Mouse (Mus musculus): Measurements from ENCODE around the gene Fam168b. TPM values are rescaled to one million over a fixed set of nuclear protein-coding genes. Genes with fewer than 3 reads are reported as not detected.

The Fam168b gene
- polyA plus RNA-seq, 1 experiment from 2014 or later: 24.9 TPM

DNA sequence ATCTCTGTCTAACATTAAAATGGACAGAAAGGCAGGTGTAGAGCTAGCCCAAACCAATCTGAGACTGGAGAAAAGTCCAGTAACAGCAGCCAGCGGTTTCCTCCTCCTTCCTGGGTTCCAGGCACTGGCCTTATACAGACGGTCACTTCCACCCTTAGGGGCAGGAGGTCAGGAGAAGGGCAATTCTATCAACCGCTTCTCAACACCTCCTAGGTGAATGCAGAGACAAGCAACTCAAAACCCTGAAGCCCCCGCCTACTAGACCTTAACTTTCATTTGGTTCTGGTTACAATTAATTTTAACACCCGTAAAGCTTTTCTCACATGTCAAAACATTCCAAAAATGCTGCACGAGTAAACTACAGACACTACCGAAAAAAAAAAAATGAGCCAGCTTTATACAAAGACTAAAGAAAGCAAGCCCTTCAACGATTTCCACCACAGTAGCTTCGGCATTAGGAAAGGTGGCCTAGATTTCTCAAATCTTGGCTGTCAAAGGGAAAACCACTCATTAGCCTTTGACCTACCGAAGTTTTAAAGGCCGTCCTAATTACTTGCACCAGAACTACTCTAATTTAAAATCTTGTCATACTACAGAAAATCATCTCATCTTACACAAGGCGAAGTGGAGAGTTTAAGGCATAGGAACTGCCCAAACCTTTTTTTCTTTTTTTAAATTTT, 1.0 kb downstream of the Fam168b start:
- Histone ChIP-seq H3K9me3 (ENCODE audit: control insufficient read depth, low read length) (no peaks in the 10 kb centered on the region), H3K4me2 (ENCODE audit: low read depth, low read length) (peak overlapping the region; percentile 62), H3K4me3 (ENCODE audit: low read length) (peak overlapping the region; percentile 76), H3K27ac (ENCODE audit: low read length) (peak overlapping the region; percentile 97), H3K27me3 (replicated peaks; ENCODE audit: control insufficient read depth, insufficient read depth, low read length) (no peaks in the 10 kb centered on the region), H3K36me3 (ENCODE audit: control insufficient read depth, insufficient read depth, low read length) (no peaks in the 10 kb centered on the region), H3K9ac (ENCODE audit: low read depth, low read length) (peak overlapping the region; percentile 92), H3K4me1 (ENCODE audit: control insufficient read depth, insufficient read depth, low read length) (peaks cover 22% of the 10 kb centered on the region)
- WGBS: under 1% methylated on average over 12 of the region's 12 CpGs
- ATAC-seq: no peak; the same call in 1 of the 2 replicates

DNA sequence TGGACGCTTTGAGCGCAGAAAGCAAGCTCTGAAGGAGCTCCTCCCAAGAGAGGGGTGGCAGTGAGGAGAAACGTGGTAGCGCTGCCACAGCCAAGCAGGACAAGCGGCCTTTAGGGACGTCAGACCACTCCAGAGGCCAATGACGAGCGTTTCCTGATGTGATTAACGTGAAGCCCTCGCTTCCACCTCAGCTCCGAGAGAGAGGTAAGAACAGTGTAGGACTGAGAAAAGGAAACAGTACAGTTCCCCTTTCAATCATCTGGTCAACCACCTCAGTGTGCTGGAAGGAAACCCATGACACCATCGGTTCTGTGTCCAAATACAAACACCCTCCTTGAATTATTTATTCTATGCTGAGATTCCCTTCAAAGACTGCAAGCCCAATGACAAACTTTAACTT, 3.6 kb downstream of the Fam168b start:
- 61% methylated on average over 12 of the region's 12 CpGs for WGBS
- Histone ChIP-seq H3K4me3 (ENCODE audit: low read length) (no peak overlapping the region), H3K4me2 (ENCODE audit: low read depth, low read length) (no peak overlapping the region), H3K9ac (ENCODE audit: low read depth, low read length) (no peak overlapping the region), H3K9me3 (ENCODE audit: control insufficient read depth, low read length) (no peaks in the 10 kb centered on the region), H3K4me1 (ENCODE audit: control insufficient read depth, insufficient read depth, low read length) (peaks cover 22% of the 10 kb centered on the region), H3K27ac (ENCODE audit: low read length) (no peak overlapping the region), H3K36me3 (ENCODE audit: control insufficient read depth, insufficient read depth, low read length) (no peaks in the 10 kb centered on the region), H3K27me3 (replicated peaks; ENCODE audit: control insufficient read depth, insufficient read depth, low read length) (no peaks in the 10 kb centered on the region)
- no peak for ATAC-seq

DNA sequence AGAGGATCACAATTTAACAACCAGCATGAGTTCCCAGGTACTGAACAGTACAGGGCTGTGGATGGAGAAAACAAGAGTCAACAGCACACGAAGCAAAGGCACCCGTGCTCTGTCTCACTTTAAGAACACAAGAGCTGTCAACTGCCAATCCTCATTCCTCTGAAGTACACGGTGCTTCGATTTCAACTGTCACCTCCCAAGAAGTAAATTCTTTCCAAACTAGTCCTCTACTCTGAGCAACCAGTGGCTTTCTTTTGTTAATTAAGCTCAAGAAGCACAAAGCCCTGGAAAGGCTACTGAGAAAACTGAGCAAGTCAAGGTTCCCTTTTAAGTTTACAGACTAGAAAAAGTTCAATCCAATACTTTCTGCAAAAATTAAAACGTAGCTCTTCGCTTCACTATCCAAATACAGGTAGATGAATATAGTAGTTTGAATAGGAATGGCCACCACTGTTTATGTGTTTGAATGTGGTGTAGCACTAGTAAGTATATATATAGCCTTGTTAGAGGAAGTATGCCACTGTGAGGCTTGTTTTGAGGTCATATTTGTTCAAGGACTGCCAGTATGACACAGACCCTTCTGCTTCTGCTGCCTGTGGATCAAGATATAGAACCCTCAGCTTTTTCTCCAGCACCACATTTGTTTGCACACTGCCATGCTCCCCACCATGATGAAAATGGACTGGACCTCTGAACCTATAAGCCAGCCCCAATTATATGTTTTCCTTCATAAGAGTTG, 4.7 kb downstream of the Fam168b start:
- H3K36me3 ChIP-seq (ENCODE audit: control insufficient read depth, insufficient read depth, low read length): no peaks in the 10 kb centered on the region
- 73% methylated on average over 6 of the region's 6 CpGs for WGBS
- ATAC-seq: no peak
- H3K4me3 ChIP-seq (ENCODE audit: low read length): no peak overlapping the region
- no peak overlapping the region for H3K9ac ChIP-seq (ENCODE audit: low read depth, low read length)
- peaks cover 16% of the 10 kb centered on the region for H3K4me1 ChIP-seq (ENCODE audit: control insufficient read depth, insufficient read depth, low read length)
- H3K27ac ChIP-seq (ENCODE audit: low read length): no peak overlapping the region
- no peak overlapping the region for H3K4me2 ChIP-seq (ENCODE audit: low read depth, low read length)
- no peaks in the 10 kb centered on the region for H3K9me3 ChIP-seq (ENCODE audit: control insufficient read depth, low read length)
- H3K27me3 ChIP-seq (replicated peaks; ENCODE audit: control insufficient read depth, insufficient read depth, low read length): no peaks in the 10 kb centered on the region

DNA sequence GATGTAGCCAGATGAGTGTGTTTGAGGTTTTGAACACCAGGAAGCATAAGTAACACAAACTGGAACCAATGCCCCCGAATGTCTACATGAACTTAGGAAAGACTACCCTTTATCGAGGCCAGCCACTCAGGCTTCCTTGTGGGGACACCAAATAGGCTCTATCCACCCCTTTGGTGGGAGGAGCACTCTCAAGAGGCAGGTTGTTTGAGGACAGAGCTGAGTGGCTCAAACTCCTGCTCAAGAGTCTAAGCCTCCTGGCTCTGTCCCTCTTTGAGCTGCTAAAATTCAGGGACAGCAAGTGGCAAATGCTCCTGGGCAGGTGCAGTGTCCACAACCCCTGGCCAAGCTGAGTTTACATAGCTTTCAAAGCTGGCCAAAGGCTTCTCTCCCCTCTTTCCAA, 8.0 kb downstream of the Fam168b start:
- Histone ChIP-seq H3K9ac (ENCODE audit: low read depth, low read length) (no peak overlapping the region), H3K4me1 (ENCODE audit: control insufficient read depth, insufficient read depth, low read length) (peaks cover 15% of the 10 kb centered on the region), H3K4me3 (ENCODE audit: low read length) (no peak overlapping the region), H3K4me2 (ENCODE audit: low read depth, low read length) (no peak overlapping the region), H3K9me3 (ENCODE audit: control insufficient read depth, low read length) (no peaks in the 10 kb centered on the region), H3K27me3 (replicated peaks; ENCODE audit: control insufficient read depth, insufficient read depth, low read length) (no peaks in the 10 kb centered on the region), H3K36me3 (ENCODE audit: control insufficient read depth, insufficient read depth, low read length) (peaks cover 2% of the 10 kb centered on the region; the same call in 1 of the 2 replicates), H3K27ac (ENCODE audit: low read length) (no peak overlapping the region)
- 84% methylated on average over 2 of the region's 2 CpGs for WGBS
- no peak for ATAC-seq

DNA sequence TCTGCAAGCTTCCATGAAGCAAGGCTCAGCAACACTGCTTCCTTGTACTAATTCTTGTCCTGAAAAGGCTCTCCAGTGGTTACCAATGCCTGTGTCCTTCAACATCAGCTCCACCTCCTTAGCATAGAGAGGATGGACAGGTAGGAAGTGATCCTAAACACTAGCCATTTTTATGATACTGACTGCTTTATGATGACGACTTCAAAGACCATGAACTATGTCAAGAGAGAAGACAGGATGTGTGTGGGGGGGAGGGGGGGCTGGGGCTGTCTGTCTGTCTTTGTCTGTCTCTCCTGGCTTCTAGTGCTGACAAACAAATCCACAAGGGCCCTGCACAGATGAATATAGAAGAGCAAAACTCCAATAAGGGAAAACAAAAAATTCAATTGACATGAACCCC, 11.5 kb downstream of the Fam168b start:
- Histone ChIP-seq H3K9me3 (ENCODE audit: control insufficient read depth, low read length) (no peaks in the 10 kb centered on the region), H3K27ac (ENCODE audit: low read length) (no peak overlapping the region), H3K36me3 (ENCODE audit: control insufficient read depth, insufficient read depth, low read length) (peaks cover 8% of the 10 kb centered on the region), H3K4me2 (ENCODE audit: low read depth, low read length) (no peak overlapping the region), H3K4me3 (ENCODE audit: low read length) (no peak overlapping the region), H3K9ac (ENCODE audit: low read depth, low read length) (no peak overlapping the region), H3K27me3 (replicated peaks; ENCODE audit: control insufficient read depth, insufficient read depth, low read length) (no peaks in the 10 kb centered on the region), H3K4me1 (ENCODE audit: control insufficient read depth, insufficient read depth, low read length) (peaks cover 9% of the 10 kb centered on the region)
- no peak for ATAC-seq
- WGBS: 48% methylated on average over 1 of the region's 1 CpGs

GRCm38 (mm10) chr1:34830934-34831333, 11.9 kb downstream of the Fam168b start:
- H3K4me2 ChIP-seq (ENCODE audit: low read depth, low read length): no peak overlapping the region
- H3K27ac ChIP-seq (ENCODE audit: low read length): no peak overlapping the region
- no peaks in the 10 kb centered on the region for H3K27me3 ChIP-seq (replicated peaks; ENCODE audit: control insufficient read depth, insufficient read depth, low read length)
- no peak for ATAC-seq
- no peaks in the 10 kb centered on the region for H3K9me3 ChIP-seq (ENCODE audit: control insufficient read depth, low read length)
- no peak overlapping the region for H3K9ac ChIP-seq (ENCODE audit: low read depth, low read length)
- no peak overlapping the region for H3K4me3 ChIP-seq (ENCODE audit: low read length)
- WGBS: 61% methylated on average over 2 of the region's 2 CpGs
- peaks cover 9% of the 10 kb centered on the region for H3K4me1 ChIP-seq (ENCODE audit: control insufficient read depth, insufficient read depth, low read length)
- H3K36me3 ChIP-seq (ENCODE audit: control insufficient read depth, insufficient read depth, low read length): peaks cover 11% of the 10 kb centered on the region

DNA sequence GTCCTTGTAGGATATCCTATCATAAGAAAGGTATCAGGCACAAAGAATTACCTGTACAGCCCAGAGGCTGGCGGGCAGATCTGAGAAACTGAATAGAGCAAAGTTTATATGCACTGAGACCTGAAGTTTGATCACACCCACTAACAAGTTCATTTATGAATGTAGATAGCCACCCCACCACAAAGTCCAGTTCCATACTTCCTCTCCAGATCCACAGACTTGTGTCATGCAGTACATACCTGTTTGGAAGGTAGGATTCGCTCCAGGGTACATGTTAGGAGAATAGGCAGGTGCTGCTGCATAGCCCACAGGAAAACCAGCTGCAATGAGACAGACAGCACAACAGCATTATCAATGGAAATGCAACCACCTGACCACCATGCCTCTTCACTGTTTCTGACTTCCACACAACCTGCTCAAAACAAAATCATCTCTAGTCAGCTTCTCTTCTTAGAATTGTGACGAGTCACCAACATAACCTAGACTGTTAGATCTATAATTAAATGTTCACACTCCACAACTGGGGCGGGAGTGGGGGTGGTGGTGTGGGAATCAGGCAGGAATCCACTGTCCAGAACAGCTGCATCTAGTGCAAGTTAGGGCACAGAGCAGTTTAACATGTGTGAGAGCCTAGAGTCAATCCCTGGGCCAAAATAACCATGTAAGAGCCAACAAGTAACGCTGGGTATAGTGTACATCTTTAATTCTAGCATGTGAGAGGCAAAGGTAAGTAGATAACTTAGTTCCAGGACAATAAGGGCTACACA, 14.2 kb downstream of the Fam168b start:
- Histone ChIP-seq H3K4me3 (ENCODE audit: low read length) (no peak overlapping the region), H3K4me2 (ENCODE audit: low read depth, low read length) (no peak overlapping the region), H3K4me1 (ENCODE audit: control insufficient read depth, insufficient read depth, low read length) (peaks cover 9% of the 10 kb centered on the region; the same call in 1 of the 2 replicates), H3K27me3 (replicated peaks; ENCODE audit: control insufficient read depth, insufficient read depth, low read length) (no peaks in the 10 kb centered on the region), H3K9ac (ENCODE audit: low read depth, low read length) (no peak overlapping the region), H3K27ac (ENCODE audit: low read length) (0 out of 2 replicates have a peak overlapping the region, but pooled peaks have one; percentile 9), H3K9me3 (ENCODE audit: control insufficient read depth, low read length) (no peaks in the 10 kb centered on the region), H3K36me3 (ENCODE audit: control insufficient read depth, insufficient read depth, low read length) (peaks cover 11% of the 10 kb centered on the region)
- 87% methylated on average over 5 of the region's 5 CpGs for WGBS
- peak; percentile 49; the same call in 1 of the 2 replicates for ATAC-seq

DNA sequence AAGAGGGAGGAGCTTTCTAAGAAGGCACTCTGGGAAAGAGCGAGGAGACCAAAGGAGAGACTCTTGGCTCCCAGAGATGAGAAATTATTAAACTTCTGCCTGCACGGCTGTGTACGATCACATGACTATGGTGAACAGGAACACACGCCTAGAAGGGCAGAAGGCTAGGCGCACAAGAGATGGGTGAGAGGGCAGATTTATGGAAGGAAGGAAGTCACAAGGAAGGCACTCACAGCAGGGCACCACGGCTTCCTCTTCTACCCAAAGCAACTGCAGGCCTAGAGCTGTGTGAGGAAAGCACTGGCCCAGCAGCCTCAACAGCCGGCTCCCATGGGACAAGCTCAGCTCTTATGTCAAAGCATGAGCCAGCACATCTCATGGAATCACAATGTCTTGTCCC, 15.0 kb downstream of the Fam168b start:
- WGBS: 64% methylated on average over 7 of the region's 7 CpGs
- no peak overlapping the region for H3K4me3 ChIP-seq (ENCODE audit: low read length)
- peak; percentile 37 for ATAC-seq
- H3K27me3 ChIP-seq (replicated peaks; ENCODE audit: control insufficient read depth, insufficient read depth, low read length): no peaks in the 10 kb centered on the region
- H3K9me3 ChIP-seq (ENCODE audit: control insufficient read depth, low read length): no peaks in the 10 kb centered on the region
- peaks cover 9% of the 10 kb centered on the region; the same call in 1 of the 2 replicates for H3K4me1 ChIP-seq (ENCODE audit: control insufficient read depth, insufficient read depth, low read length)
- 0 out of 2 replicates have a peak overlapping the region, but pooled peaks have one; percentile 24 for H3K27ac ChIP-seq (ENCODE audit: low read length)
- no peak overlapping the region for H3K9ac ChIP-seq (ENCODE audit: low read depth, low read length)
- H3K36me3 ChIP-seq (ENCODE audit: control insufficient read depth, insufficient read depth, low read length): peaks cover 13% of the 10 kb centered on the region
- no peak overlapping the region for H3K4me2 ChIP-seq (ENCODE audit: low read depth, low read length)

DNA sequence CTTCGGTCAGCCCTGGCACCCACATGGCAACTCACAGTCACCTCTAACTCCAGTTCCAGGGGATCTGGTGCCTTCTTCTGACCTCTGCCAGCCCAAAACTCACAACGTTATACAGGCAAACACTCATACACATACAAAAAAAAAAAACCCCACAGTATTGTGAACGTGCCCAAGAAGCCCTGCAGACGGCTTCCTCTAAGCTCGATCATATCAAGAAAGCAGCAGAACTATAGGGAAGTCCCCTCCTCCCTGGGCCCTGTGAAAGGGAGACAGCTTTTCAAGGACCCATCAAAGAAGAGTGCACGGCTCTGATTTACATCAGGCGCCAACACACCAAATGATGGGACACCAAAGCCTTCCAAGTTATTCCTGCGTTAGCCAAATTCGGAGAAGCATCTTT, 17.0 kb downstream of the Fam168b start:
- Histone ChIP-seq H3K36me3 (ENCODE audit: control insufficient read depth, insufficient read depth, low read length) (peaks cover 18% of the 10 kb centered on the region), H3K9ac (ENCODE audit: low read depth, low read length) (no peak overlapping the region), H3K4me3 (ENCODE audit: low read length) (no peak overlapping the region), H3K27me3 (replicated peaks; ENCODE audit: control insufficient read depth, insufficient read depth, low read length) (no peaks in the 10 kb centered on the region), H3K4me1 (ENCODE audit: control insufficient read depth, insufficient read depth, low read length) (0 out of 2 replicates have a peak, but pooled peaks cover 2% of the 10 kb centered on the region), H3K27ac (ENCODE audit: low read length) (no peak overlapping the region), H3K9me3 (ENCODE audit: control insufficient read depth, low read length) (no peaks in the 10 kb centered on the region), H3K4me2 (ENCODE audit: low read depth, low read length) (no peak overlapping the region)
- WGBS: 83% methylated on average over 9 of the region's 9 CpGs
- ATAC-seq: no peak

Data from intestine, embryonic 16.5 days (tissue).